Mouse (Mus musculus): ENCODE measurements around the gene Slc15a3. TPM values are rescaled to one million over a fixed set of nuclear protein-coding genes. Genes with fewer than 3 reads are reported as not detected.

Slc15a3 gene
- polyA plus RNA-seq, 1 experiment from 2014 or later: 0.53 TPM

DNA sequence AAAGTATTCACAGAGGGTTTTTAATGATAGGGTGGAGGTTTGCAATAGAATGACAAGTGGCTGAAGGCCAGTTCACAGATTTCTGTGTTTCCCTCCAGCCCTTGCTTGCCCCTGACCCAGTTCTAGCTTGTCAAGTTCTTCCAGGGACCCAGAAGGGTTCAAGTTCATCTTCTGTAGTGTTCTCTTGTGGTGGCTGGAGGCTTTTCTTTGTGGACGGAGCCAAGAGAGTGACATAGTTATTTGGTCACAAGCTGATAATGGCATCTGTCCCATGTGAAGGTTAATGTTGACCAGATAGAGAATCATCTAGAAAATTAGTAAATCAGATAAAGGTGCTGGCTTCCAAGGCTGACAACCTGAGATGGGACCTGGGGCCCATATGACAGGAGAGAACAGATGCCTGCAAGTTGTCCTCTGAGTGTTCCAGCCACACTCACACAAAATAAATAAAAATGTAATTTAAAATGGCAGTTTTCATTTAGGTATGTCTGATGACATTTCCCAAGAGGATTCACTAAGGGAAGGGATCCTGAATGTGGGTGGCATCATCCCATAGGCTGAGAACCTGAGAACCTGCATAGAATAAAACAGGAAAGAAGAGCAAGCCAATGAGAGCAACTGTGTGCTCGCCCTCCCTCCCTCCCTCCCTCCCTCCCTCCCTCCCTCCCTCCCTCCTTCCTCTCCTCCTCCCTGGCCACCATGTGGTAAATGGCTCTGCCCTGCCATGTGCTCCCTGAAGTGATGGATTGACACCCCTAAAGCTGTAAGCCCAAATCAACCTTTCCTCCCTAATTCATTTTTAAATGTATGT lies 34.5 kb upstream of the Slc15a3 start:
- Histone ChIP-seq H3K9ac (ENCODE audit: low read length) (no peak overlapping the region), H3K4me1 (replicated peaks; ENCODE audit: control insufficient read depth, insufficient read depth, low read length) (no peaks in the 10 kb centered on the region), H3K4me3 (ENCODE audit: low read depth, low read length) (no peak overlapping the region), H3K27ac (ENCODE audit: low read depth) (no peak overlapping the region), H3K4me2 (ENCODE audit: low read length) (no peak overlapping the region), H3K9me3 (ENCODE audit: control insufficient read depth, low read length) (no peaks in the 10 kb centered on the region), H3K27me3 (replicated peaks; ENCODE audit: control insufficient read depth, insufficient read depth, low read length) (no peaks in the 10 kb centered on the region), H3K36me3 (ENCODE audit: control insufficient read depth, insufficient read depth, low read length) (no peaks in the 10 kb centered on the region)
- no peak for ATAC-seq (replicated peaks; ENCODE audit: low FRiP score, low TSS enrichment, low read depth)
- WGBS: 74% methylated on average over 2 of the region's 2 CpGs
- DNase-seq (ENCODE audit: low spot score): no peak

GRCm38 (mm10) chr19:10805661-10806285 lies 33.8 kb upstream of the Slc15a3 start:
- Histone ChIP-seq H3K9me3 (ENCODE audit: control insufficient read depth, low read length) (no peaks in the 10 kb centered on the region), H3K4me2 (ENCODE audit: low read length) (no peak overlapping the region), H3K4me3 (ENCODE audit: low read depth, low read length) (no peak overlapping the region), H3K9ac (ENCODE audit: low read length) (no peak overlapping the region), H3K4me1 (replicated peaks; ENCODE audit: control insufficient read depth, insufficient read depth, low read length) (no peaks in the 10 kb centered on the region), H3K36me3 (ENCODE audit: control insufficient read depth, insufficient read depth, low read length) (no peaks in the 10 kb centered on the region), H3K27ac (ENCODE audit: low read depth) (no peak overlapping the region), H3K27me3 (replicated peaks; ENCODE audit: control insufficient read depth, insufficient read depth, low read length) (no peaks in the 10 kb centered on the region)
- ATAC-seq (replicated peaks; ENCODE audit: low FRiP score, low TSS enrichment, low read depth) (no peak), DNase-seq (ENCODE audit: low spot score) (no peak)
- 90% methylated on average over 11 of the region's 11 CpGs for WGBS

DNA sequence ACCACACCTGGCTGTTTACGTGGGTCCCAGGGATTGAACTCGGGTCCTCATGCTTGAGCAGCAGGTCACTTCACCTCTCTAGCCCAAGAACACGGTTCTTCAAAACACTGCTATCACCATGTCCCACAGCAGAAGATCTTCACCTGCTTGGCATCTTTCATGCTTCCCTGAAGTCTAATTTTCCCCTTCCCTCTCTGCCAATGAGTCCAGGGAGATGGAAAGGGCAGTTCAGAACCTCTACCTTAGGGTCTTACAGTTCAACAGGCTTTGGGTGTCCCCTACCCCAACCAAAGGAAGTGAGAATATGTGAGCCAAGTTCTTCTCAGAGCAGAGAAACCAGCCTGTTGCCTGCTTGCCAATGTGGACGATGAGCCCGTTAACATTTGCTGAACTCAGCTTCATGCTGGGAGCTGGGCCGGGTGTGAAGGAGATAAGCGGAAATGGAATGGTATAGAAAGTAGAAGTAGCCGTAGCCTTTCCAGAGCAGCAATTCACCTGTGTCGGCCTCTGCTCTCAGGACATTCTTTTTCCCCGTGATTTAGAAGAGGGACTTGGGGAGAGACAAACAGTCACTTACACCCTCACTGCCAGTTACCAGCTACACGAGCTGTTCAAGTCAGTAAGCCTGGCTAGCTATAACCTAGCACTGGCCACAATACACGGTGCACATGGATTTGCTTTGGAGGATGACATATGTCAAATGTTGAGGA lies 30.8 kb upstream of the Slc15a3 start:
- Histone ChIP-seq H3K27ac (ENCODE audit: low read depth) (no peak overlapping the region), H3K9ac (ENCODE audit: low read length) (no peak overlapping the region), H3K27me3 (replicated peaks; ENCODE audit: control insufficient read depth, insufficient read depth, low read length) (no peaks in the 10 kb centered on the region), H3K36me3 (ENCODE audit: control insufficient read depth, insufficient read depth, low read length) (no peaks in the 10 kb centered on the region), H3K4me2 (ENCODE audit: low read length) (no peak overlapping the region), H3K4me3 (ENCODE audit: low read depth, low read length) (no peak overlapping the region), H3K9me3 (ENCODE audit: control insufficient read depth, low read length) (no peaks in the 10 kb centered on the region), H3K4me1 (replicated peaks; ENCODE audit: control insufficient read depth, insufficient read depth, low read length) (no peaks in the 10 kb centered on the region)
- DNase-seq (ENCODE audit: low spot score): no peak
- no peak for ATAC-seq (replicated peaks; ENCODE audit: low FRiP score, low TSS enrichment, low read depth)
- WGBS: 86% methylated on average over 12 of the region's 12 CpGs

DNA sequence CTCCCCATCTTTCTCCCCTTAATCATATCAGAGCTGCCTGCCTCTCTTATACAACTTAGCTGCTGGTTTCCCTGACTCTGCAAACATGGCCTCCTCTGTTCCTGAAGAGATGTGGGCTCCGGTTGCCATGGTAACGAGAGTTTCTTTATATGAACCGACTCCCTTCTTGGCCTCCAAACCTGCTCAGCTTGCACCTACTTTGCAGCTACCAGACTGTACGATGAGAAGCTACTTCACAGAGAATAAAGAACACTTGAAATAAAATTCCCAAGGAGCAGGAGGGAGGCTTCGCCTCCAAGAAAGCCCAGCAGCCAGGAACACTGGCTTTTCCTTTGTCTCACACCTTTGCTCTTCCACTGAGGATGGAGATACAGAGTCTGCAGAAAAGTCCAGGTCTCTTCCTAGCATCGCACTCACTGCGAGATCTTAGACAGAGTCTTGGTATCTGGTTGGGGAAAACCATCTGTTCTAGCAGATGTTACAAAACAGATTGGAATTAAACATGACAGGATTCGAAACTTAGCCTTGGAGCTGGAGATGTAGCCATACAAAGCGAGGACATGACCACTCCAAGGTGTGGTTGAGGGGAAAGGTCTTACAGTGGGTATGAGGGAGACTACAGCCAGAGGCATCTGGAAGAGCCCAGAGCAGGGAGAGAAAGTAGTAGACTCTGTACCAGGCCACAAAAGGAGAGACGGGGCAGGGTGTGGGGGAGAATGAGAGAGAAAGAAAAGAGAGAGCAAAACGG lies 29.9 kb upstream of the Slc15a3 start:
- no peak for DNase-seq (ENCODE audit: low spot score)
- Histone ChIP-seq H3K4me1 (replicated peaks; ENCODE audit: control insufficient read depth, insufficient read depth, low read length) (no peaks in the 10 kb centered on the region), H3K4me3 (ENCODE audit: low read depth, low read length) (no peak overlapping the region), H3K27me3 (replicated peaks; ENCODE audit: control insufficient read depth, insufficient read depth, low read length) (no peaks in the 10 kb centered on the region), H3K4me2 (ENCODE audit: low read length) (no peak overlapping the region), H3K36me3 (ENCODE audit: control insufficient read depth, insufficient read depth, low read length) (no peaks in the 10 kb centered on the region), H3K9me3 (ENCODE audit: control insufficient read depth, low read length) (no peaks in the 10 kb centered on the region), H3K9ac (ENCODE audit: low read length) (no peak overlapping the region), H3K27ac (ENCODE audit: low read depth) (no peak overlapping the region)
- 74% methylated on average over 11 of the region's 11 CpGs for WGBS
- no peak for ATAC-seq (replicated peaks; ENCODE audit: low FRiP score, low TSS enrichment, low read depth)

GRCm38 (mm10) chr19:10810176-10810492 lies 29.4 kb upstream of the Slc15a3 start:
- H3K4me1 ChIP-seq (replicated peaks; ENCODE audit: control insufficient read depth, insufficient read depth, low read length): no peaks in the 10 kb centered on the region
- H3K9ac ChIP-seq (ENCODE audit: low read length): no peak overlapping the region
- no peak overlapping the region for H3K4me2 ChIP-seq (ENCODE audit: low read length)
- H3K9me3 ChIP-seq (ENCODE audit: control insufficient read depth, low read length): no peaks in the 10 kb centered on the region
- H3K4me3 ChIP-seq (ENCODE audit: low read depth, low read length): no peak overlapping the region
- no peak for ATAC-seq (replicated peaks; ENCODE audit: low FRiP score, low TSS enrichment, low read depth)
- H3K27ac ChIP-seq (ENCODE audit: low read depth): no peak overlapping the region
- no peaks in the 10 kb centered on the region for H3K36me3 ChIP-seq (ENCODE audit: control insufficient read depth, insufficient read depth, low read length)
- 53% methylated on average over 4 of the region's 4 CpGs for WGBS
- no peaks in the 10 kb centered on the region for H3K27me3 ChIP-seq (replicated peaks; ENCODE audit: control insufficient read depth, insufficient read depth, low read length)
- no peak for DNase-seq (ENCODE audit: low spot score)

GRCm38 (mm10) chr19:10811471-10811870 lies 28.1 kb upstream of the Slc15a3 start:
- WGBS: 82% methylated on average over 6 of the region's 6 CpGs
- Histone ChIP-seq H3K36me3 (ENCODE audit: control insufficient read depth, insufficient read depth, low read length) (no peaks in the 10 kb centered on the region), H3K9me3 (ENCODE audit: control insufficient read depth, low read length) (no peaks in the 10 kb centered on the region), H3K27me3 (replicated peaks; ENCODE audit: control insufficient read depth, insufficient read depth, low read length) (no peaks in the 10 kb centered on the region), H3K4me2 (ENCODE audit: low read length) (no peak overlapping the region), H3K9ac (ENCODE audit: low read length) (no peak overlapping the region), H3K27ac (ENCODE audit: low read depth) (no peak overlapping the region), H3K4me3 (ENCODE audit: low read depth, low read length) (no peak overlapping the region), H3K4me1 (replicated peaks; ENCODE audit: control insufficient read depth, insufficient read depth, low read length) (no peaks in the 10 kb centered on the region)
- DNase-seq (ENCODE audit: low spot score): no peak
- ATAC-seq (replicated peaks; ENCODE audit: low FRiP score, low TSS enrichment, low read depth): no peak

DNA sequence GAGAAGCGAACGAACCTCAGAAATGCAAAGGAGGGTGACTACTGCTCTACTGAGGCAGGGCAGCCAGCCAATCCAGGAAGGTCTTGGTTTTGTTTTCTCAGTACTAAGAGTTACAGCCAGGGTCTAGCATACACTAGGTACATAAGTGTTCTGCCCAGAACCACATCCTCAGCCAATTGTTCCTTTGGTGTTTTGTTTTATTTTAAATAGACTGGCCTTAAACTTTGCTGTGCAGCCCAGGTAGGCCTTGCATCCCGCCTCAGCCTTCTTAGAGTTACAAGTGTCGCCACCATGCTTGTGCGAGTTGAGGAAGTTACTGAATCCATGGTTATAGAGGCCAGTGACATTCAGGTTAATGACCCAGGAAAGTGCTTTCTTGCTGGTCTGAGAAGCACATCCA lies 26.5 kb upstream of the Slc15a3 start:
- H3K36me3 ChIP-seq (ENCODE audit: control insufficient read depth, insufficient read depth, low read length): no peaks in the 10 kb centered on the region
- no peaks in the 10 kb centered on the region for H3K4me1 ChIP-seq (replicated peaks; ENCODE audit: control insufficient read depth, insufficient read depth, low read length)
- H3K27ac ChIP-seq (ENCODE audit: low read depth): no peak overlapping the region
- ATAC-seq (replicated peaks; ENCODE audit: low FRiP score, low TSS enrichment, low read depth) (no peak), DNase-seq (ENCODE audit: low spot score) (no peak)
- H3K9ac ChIP-seq (ENCODE audit: low read length): no peak overlapping the region
- no peaks in the 10 kb centered on the region for H3K9me3 ChIP-seq (ENCODE audit: control insufficient read depth, low read length)
- H3K27me3 ChIP-seq (replicated peaks; ENCODE audit: control insufficient read depth, insufficient read depth, low read length): no peaks in the 10 kb centered on the region
- H3K4me2 ChIP-seq (ENCODE audit: low read length): no peak overlapping the region
- H3K4me3 ChIP-seq (ENCODE audit: low read depth, low read length): no peak overlapping the region
- WGBS: 94% methylated on average over 5 of the region's 5 CpGs

DNA sequence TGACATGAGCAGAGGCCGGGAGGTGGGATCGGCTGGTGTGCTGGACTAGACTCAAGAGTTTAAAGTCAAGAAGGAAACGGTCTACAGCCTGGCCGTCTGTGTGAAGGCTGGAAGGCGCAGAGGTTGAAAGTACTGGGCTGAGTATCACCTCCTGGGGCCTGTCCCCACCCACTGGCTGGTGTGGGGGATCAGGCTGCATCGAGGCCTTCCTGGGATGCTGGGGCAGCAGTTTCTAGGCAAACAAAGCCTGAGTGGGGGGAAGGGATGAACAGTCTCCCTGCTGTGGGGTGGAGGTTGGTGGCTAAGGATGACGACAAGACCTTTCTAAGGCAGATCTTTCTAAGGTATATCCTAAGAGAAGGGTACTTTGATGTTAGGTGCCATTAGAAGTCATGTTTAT lies 25.6 kb upstream of the Slc15a3 start:
- Histone ChIP-seq H3K4me2 (ENCODE audit: low read length) (no peak overlapping the region), H3K27ac (ENCODE audit: low read depth) (no peak overlapping the region), H3K9ac (ENCODE audit: low read length) (no peak overlapping the region), H3K4me3 (ENCODE audit: low read depth, low read length) (no peak overlapping the region), H3K9me3 (ENCODE audit: control insufficient read depth, low read length) (no peaks in the 10 kb centered on the region), H3K4me1 (replicated peaks; ENCODE audit: control insufficient read depth, insufficient read depth, low read length) (no peaks in the 10 kb centered on the region), H3K27me3 (replicated peaks; ENCODE audit: control insufficient read depth, insufficient read depth, low read length) (no peaks in the 10 kb centered on the region), H3K36me3 (ENCODE audit: control insufficient read depth, insufficient read depth, low read length) (no peaks in the 10 kb centered on the region)
- WGBS: 70% methylated on average over 7 of the region's 7 CpGs
- DNase-seq (ENCODE audit: low spot score) (no peak), ATAC-seq (replicated peaks; ENCODE audit: low FRiP score, low TSS enrichment, low read depth) (no peak)

Measured in intestine, embryonic 14.5 days (tissue).